In the genomic region with DNA sequence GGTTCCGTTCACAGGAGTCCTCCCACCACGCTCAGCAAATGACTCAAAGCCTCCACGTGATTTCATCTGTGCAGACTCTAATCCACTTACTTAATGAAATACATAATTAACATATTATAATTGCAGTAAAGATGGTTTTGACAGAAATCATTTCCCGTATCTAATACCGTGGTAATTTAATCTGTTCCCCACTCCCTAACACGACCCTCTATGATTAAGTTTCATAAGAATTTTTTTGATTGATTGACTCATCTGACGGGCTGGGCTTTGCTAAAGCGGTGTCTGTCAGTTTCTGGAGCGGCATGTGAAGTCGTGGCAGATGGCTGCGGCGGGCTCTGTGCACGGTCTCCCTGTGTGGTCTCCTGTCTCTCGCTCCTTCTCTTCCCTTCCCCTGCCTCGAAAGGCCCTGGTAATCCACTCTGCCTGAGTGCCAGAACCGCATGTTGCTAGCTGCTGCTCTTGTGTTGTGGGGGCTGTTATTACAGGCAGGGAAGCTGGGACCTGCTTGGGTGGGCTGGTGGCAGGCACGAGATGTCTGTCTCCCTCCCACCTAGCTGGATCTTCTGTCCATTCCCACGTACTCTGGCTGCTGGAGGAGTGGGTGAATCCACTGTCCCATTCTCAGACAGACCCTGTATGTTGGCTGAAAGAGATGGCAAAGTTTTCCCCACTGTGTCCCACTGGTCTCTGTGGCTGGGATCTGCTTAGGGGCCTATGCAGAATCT, we compare ENCODE assay signal across 10 mouse cellular contexts.
DNase-seq lines count a peak whose midpoint lies in the region; ATAC-seq and TF ChIP-seq lines count a peak whose summit lies in the region.
"Had no signal": no experiment of that assay in that cellular context is flagged by ENCODE, and none has a peak within 500 bp of the region (broad histone marks: within the 10 kb centered on the region; RNA-seq: fewer than 3 reads in every experiment).

No protein-coding gene starts in this region.

- H3K27ac ChIP-seq in lung, embryonic 15.5 days: no peak overlapping the region
- H3K27ac ChIP-seq in forebrain, embryonic 12.5 days: no peak overlapping the region
- no peak overlapping the region for H3K27ac ChIP-seq in hindbrain, embryonic 15.5 days (replicated peaks)
- no peak overlapping the region for H3K27ac ChIP-seq in heart, embryonic 12.5 days (ENCODE audit: poor library complexity, severe bottlenecking)

- H3K4me1 ChIP-seq in lung, embryonic 15.5 days: peaks cover 20% of the 10 kb centered on the region
- H3K4me1 ChIP-seq in lung, adult 2 months (ENCODE audit: control insufficient read depth, insufficient read depth, low read length): no peaks in the 10 kb centered on the region
- peaks cover 10% of the 10 kb centered on the region for H3K4me1 ChIP-seq in forebrain, embryonic 12.5 days
- peaks cover 23% of the 10 kb centered on the region for H3K4me1 ChIP-seq in hindbrain, embryonic 15.5 days (replicated peaks)
- H3K4me1 ChIP-seq in heart, embryonic 12.5 days (replicated peaks): 0 out of 2 replicates have a peak, but pooled peaks cover 8% of the 10 kb centered on the region

- TF ChIP-seq CTCF in lung, adult 2 months (IDR thresholded peaks at IDR 0.05; ENCODE audit: insufficient read depth, low read length): no peak

- WGBS in lung, embryonic 15.5 days: 34% methylated on average over 18 of the region's 18 CpGs
- WGBS in lung, adult 2 months: 65% methylated on average over 18 of the region's 18 CpGs
- 57% methylated on average over 18 of the region's 18 CpGs for WGBS in forebrain, embryonic 12.5 days
- WGBS in hindbrain, embryonic 15.5 days: 29% methylated on average over 18 of the region's 18 CpGs
- 67% methylated on average over 18 of the region's 18 CpGs for WGBS in heart, embryonic 12.5 days

- no peak overlapping the region for H3K9ac ChIP-seq in lung, embryonic 15.5 days
- H3K9ac ChIP-seq in forebrain, embryonic 12.5 days: no peak overlapping the region
- H3K9ac ChIP-seq in hindbrain, embryonic 15.5 days: no peak overlapping the region
- H3K9ac ChIP-seq in heart, embryonic 12.5 days: no peak overlapping the region

- H3K4me2 ChIP-seq in lung, embryonic 15.5 days: no peak overlapping the region
- H3K4me2 ChIP-seq in forebrain, embryonic 12.5 days: no peak overlapping the region
- 0 out of 2 replicates have a peak overlapping the region, but pooled peaks have one; percentile 3 for H3K4me2 ChIP-seq in hindbrain, embryonic 15.5 days
- H3K4me2 ChIP-seq in heart, embryonic 12.5 days: no peak overlapping the region

- no peak overlapping the region for H3K4me3 ChIP-seq in lung, embryonic 15.5 days
- H3K4me3 ChIP-seq in lung, adult 2 months (replicated peaks; ENCODE audit: extremely low read depth, low read depth, low read length): no peak overlapping the region
- H3K4me3 ChIP-seq in forebrain, embryonic 12.5 days (replicated peaks): no peak overlapping the region
- no peak overlapping the region for H3K4me3 ChIP-seq in hindbrain, embryonic 15.5 days
- no peak overlapping the region for H3K4me3 ChIP-seq in heart, embryonic 12.5 days
- H3K4me3 ChIP-seq: erythroblast, embryonic 14.5 days had no signal

- ATAC-seq in lung, embryonic 15.5 days (ENCODE audit: borderline replicate concordance, extremely low read depth, low FRiP score, low TSS enrichment): peak; percentile 62; the same call in 1 of the 2 replicates
- 0 out of 2 replicates have a peak, but pooled peaks have one; percentile 47 for ATAC-seq in forebrain, embryonic 12.5 days (ENCODE audit: low FRiP score)
- ATAC-seq in hindbrain, embryonic 15.5 days (ENCODE audit: low FRiP score, low read depth): peak; percentile 71
- no peak for ATAC-seq in heart, embryonic 12.5 days (ENCODE audit: insufficient number of reproducible peaks, low FRiP score)
- no peak for ATAC-seq in frontal cortex, adult (ENCODE audit: low TSS enrichment)

- TF ChIP-seq POLR2A in lung, adult 2 months (IDR thresholded peaks at IDR 0.05; ENCODE audit: borderline replicate concordance, extremely low read depth, low read depth, low read length): no peak

- H3K36me3 ChIP-seq in lung, embryonic 15.5 days: no peaks in the 10 kb centered on the region
- no peaks in the 10 kb centered on the region for H3K36me3 ChIP-seq in forebrain, embryonic 12.5 days (replicated peaks)
- H3K36me3 ChIP-seq in hindbrain, embryonic 15.5 days: no peaks in the 10 kb centered on the region
- H3K36me3 ChIP-seq in heart, embryonic 12.5 days: no peaks in the 10 kb centered on the region

- no peak for DNase-seq in lung, adult 2 months
- DNase-seq in retina, embryonic 14.5 days (ENCODE audit: low spot score): peak; percentile 77
- DNase-seq: adrenal gland, postnatal 25 days; lung, postnatal 4 days had no signal

- H3K9me3 ChIP-seq in lung, embryonic 15.5 days: no peaks in the 10 kb centered on the region
- no peaks in the 10 kb centered on the region for H3K9me3 ChIP-seq in forebrain, embryonic 12.5 days
- H3K9me3 ChIP-seq in hindbrain, embryonic 15.5 days: no peaks in the 10 kb centered on the region
- H3K9me3 ChIP-seq in heart, embryonic 12.5 days (replicated peaks): peaks cover 9% of the 10 kb centered on the region

- no peaks in the 10 kb centered on the region for H3K27me3 ChIP-seq in lung, embryonic 15.5 days
- no peaks in the 10 kb centered on the region for H3K27me3 ChIP-seq in forebrain, embryonic 12.5 days
- H3K27me3 ChIP-seq in hindbrain, embryonic 15.5 days: no peaks in the 10 kb centered on the region
- no peaks in the 10 kb centered on the region for H3K27me3 ChIP-seq in heart, embryonic 12.5 days (replicated peaks)

Comparison
In these comparisons a context has a peak if more than half of its experiments do, and no peak if none do; other contexts are left out.
1. ATAC-seq: peak in lung, embryonic 15.5 days (single experiment), forebrain, embryonic 12.5 days (single experiment) and hindbrain, embryonic 15.5 days (single experiment); none in heart, embryonic 12.5 days (single experiment) and frontal cortex, adult (single experiment).